Mouse (Mus musculus) v-Abl transformed pro-B cells (cell line): ENCODE measurements around the gene Srm.

Experiments
- in situ Hi-C, 2 experiments: fragments of 400-800 bp; cut with MboI; formaldehyde crosslinking; loops; one replicate each; pipeline ENCODE4 v1.15.1; 2025; ENCODE audit not compliant: unreplicated experiment in 2 of 2

Srm gene

DNA sequence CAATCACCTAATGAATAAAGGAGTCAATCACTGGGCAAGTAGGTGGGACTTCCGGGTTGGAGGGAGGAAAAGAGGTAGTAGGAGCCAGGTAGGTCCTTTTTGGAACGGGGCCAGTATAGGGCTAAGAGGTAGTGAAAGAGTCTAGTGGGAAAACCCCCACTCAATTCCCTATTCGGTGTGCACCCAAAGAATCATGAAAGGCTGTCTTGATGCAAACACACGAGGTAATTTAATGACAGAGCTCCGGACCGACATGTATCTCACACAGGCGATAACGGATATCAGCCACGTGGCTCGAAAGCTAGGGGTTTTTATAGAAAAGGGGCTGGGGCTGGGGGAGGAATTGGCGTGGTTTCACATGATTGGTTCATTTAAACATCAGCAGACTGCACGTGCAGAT lies 7.5 kb downstream of the Srm start:
- in situ Hi-C loops = no loop called here

DNA sequence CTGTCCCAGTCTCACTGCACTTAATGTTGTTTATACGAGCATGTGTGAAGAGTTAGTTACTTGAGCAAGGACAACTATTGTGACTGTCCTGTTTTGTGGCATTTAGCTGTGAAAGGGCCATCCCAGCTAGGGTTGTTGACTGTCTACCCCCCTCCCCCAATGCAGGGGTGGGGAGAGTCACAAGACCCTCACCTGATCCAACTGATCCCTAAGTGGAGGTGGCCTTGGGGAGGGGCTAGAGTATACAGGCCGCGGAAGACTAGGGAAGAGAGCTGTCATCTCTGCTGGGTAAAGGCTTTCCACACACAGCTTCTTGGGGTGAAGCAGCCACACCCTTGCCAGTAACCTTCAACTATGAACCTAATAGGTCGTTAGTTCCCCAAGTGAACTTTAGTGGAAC lies 9.0 kb downstream of the Srm start:
- in situ Hi-C loops = loop anchor here (5.0 to 25.0 kb wide), 4 partner anchors 46 to 646 kb away; partner anchors contain the start of gene Exosc10 (in 1 of the 2)

DNA sequence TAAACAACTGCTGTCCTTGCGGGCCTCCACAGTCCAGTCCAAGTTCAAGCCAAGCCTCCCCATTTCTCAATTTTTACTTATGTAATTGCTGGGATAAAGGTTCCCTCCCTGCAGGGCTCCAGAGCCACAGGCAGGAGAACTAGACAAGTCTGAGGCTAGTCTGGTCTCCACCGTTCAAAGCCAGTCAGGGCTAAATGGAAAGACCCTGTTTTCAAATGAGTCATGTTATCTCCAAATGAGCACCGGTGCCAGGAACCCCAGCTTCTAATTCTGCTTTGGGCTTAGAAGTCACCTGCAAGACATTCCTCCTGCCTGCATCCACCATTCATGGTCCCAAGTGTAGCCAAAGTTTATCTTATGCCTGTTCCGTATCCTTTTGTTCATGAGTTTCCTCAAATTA lies 10.6 kb downstream of the Srm start:
- in situ Hi-C loops = loop anchor here (5.0 to 25.0 kb wide), 4 partner anchors 47 to 647 kb away; partner anchors contain the start of gene Exosc10 (in 1 of the 2)

DNA sequence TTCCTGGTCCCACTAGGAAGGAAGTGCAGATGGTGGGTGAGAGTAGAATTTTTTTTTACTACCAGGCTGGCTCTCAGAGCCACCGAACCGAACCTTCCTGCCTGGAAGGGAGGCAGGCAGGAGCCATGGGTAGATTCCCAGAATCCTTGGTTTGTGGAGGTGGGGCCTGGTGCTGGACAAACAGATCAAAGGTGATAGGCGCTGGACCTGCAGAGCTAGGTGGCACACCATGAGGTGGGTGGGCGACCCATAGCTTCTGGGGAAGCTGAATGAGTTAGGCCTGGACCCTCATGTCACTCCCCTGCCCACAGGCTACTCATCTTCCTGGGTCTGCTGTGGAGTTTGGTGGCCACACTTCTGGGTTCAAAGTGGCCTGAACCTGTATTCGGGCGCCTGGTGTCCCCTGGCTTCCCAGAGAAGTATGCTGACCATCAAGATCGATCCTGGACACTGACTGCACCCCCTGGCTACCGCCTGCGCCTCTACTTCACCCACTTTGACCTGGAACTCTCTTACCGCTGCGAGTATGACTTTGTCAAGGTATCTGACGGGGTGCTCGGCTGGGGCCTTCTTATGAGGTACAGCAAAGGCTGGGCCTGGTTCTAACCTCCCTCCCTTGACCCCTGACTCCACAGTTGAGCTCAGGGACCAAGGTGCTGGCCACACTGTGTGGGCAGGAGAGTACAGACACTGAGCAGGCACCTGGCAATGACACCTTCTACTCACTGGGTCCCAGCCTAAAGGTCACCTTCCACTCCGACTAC lies 11.2 kb downstream of the Srm start, which contains the start of gene Masp2:
Gene Masp2, plus strand, starts transcription at position 198 of the 764 bp plus-strand sequence.
- in situ Hi-C loops = loop anchor here (5.0 to 25.0 kb wide), 4 partner anchors 48 to 648 kb away; partner anchors contain the start of gene Exosc10 (in 1 of the 2)

DNA sequence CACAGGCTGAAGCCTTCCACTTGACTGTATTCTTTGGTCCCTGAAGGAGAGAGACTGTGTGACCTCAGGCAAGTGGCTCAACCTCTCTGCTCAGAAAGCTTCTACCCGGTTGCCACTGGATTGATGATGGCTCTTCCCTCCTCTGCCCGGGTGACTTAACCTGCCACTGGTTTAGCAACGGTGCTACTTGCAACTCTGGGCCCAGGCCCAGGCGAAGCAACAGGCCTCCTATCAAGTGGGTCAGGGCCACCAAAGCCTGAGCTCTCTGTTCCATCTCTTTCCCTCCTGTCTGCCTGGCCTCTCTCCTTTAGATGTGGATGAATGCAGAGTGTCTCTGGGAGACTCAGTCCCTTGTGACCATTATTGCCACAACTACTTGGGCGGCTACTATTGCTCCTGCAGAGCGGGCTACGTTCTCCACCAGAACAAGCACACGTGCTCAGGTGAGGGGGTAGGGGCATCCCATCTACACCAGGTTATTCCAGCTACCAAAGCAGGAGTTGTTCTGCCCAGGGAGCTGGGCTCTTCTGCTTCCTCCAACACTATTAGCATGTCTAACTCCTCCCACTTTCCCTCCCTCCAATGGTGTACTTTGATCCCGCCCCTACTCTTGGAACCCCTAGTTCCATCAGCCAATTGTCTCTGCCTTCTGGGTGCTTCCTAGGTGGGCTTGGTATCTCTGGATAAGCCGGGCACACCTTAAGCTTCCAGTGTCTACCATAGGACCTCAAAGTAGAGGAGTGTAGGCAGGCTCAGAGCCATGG lies 12.3 kb downstream of the Srm start:
- in situ Hi-C loops = loop anchor here (5.0 to 25.0 kb wide), 4 partner anchors 49 to 649 kb away; partner anchors contain the start of gene Exosc10 (in 1 of the 2)

DNA sequence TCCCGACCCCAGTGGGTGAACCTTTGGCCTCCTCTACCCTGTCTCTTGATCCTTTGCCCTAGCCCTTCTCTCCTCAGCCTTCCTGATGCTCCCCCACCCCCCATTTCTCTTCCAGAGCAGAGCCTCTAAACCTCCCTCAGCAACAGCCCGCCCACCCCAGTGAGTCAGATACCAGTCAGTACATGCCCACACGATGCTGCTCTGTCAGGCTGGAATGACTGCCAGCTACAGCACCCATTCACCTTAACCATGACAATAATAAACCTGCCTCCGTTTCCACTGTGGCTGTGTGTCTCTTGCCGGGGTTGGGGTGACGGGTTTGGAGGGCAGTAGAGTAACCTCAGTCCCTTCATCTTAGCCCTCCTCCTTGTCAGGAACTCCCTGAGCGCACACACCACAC lies 12.8 kb downstream of the Srm start:
- in situ Hi-C loops = loop anchor here (5.0 to 25.0 kb wide), 4 partner anchors 49 to 649 kb away; partner anchors contain the start of gene Exosc10 (in 1 of the 2)

DNA sequence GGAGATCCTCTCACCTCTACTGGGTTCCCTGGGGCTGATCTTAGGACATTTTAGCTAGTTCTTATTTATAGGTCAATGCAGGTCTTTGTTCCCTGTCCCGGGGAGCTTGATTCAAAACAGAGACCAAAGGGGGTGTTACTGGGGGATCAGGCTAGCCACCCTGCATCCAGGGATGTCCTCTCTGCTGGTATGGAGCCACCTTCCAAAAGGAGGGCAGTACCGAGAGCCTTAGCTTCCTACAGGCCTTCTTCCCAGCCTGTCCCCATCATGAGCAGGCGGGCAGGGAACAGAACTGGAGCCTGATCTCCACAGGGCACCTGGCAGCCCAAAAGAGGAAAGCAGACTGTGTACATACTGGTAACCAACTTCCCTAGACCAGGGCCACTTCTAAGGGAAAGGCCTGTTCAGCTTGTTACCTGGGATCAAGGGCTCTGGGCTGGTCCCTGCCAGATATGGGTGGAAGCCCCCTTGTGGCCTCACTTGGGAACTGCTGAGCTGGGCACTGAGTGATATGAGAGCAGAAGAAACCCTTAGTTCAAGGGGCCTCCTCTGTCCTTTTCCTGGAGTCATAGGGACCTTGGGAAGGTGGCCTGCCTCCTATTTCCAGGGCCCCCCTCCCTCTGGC lies 13.3 kb downstream of the Srm start:
- in situ Hi-C loops = loop anchor here (5.0 to 25.0 kb wide), 7 partner anchors 32 to 650 kb away; partner anchors contain the start of gene Exosc10 (in 1 of the 2)

DNA sequence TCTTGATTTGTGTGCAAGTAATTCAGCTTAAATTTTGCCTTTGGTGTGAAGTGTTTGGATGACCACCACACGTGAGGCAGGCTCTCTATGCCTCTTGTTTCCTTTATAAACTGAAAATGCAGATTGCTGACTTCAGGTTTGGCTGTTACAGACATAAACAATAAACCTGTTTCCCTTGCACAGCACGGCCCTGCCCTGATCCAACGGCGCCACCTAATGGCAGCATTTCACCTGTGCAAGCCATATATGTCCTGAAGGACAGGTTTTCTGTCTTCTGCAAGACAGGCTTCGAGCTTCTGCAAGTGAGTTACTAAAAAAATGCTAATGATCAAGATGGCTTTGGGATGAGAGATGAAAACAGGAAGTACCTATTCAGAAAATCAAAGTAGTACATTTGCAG lies 16.5 kb downstream of the Srm start:
- in situ Hi-C loops = loop anchor here (5.0 to 25.0 kb wide), 6 partner anchors 35 to 653 kb away; partner anchors contain the start of gene Exosc10 (in 1 of the 2)

DNA sequence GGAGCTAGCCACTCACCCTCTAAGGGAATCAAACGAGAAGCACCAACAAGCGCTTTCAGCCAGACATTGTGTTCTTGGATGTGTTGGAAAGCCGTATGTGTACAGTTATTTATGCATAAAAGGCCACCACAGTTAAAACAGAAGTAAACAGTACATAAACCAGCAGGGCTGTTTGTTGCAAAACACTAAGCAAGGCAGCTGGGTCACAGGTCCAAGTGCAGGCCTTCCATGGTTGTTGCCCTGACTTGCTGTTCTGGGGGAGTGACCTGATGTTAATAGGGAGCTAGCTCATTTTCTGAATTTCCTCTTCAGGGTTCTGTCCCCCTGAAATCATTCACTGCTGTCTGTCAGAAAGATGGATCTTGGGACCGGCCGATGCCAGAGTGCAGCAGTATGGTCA lies 18.5 kb downstream of the Srm start:
- in situ Hi-C loops = loop anchor here (5.0 to 25.0 kb wide), 7 partner anchors 38 to 655 kb away; partner anchors contain the start of gene Exosc10 (in 1 of the 2)

DNA sequence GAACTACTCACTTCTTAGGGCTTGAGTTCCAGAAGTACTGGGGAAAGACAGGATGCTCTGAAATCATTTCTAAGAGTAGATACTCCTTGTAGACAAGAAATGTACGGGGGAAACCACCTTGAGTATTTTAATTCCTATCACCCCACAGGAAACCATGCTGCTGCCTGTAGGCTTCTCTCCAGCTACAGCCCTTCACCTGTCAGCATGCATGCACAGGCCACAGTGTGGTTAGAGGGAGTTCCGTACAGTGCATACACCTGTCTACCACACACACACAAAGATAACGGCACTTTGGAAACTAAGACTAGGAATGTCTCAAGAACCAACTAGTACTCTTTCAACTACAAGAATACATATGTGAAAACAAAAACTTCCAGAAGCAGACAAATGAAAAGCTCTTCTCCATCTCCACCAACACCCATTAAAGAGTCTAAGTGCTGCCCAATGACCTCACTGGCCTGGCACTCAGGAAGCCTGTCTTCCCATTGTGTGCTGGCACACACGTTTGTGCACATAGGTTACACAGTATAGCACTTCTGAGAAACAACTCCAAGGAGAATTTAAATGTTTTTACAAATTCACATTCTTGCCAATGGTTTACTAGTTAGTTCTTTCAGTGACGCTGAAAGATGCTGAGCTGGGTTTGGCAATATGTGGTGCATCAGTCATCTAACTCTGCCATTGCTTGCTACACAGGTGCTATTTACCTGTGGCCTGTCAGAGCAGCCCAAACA lies 19.5 kb downstream of the Srm start:
- in situ Hi-C loops = loop anchor here (10.0 to 25.0 kb wide), 2 partner anchors 123 to 126 kb away; no protein-coding TSS in a partner anchor

DNA sequence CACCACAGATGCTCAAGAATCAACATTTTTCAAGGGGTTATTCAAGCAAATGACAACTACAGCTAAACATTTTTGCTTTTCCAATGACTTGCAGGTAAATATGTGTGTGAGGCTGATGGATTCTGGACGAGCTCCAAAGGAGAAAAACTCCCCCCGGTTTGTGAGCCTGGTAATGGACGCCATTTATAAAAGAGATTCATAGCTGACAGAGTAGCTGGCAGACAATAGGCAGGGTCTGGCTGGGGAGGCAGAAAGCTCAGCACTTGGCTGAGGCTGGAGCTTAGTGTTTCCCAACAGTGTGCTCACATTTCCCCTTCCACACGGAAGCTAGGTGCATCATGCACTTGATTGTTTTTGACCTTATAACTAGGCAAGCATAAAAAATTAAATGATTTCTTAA lies 21.3 kb downstream of the Srm start:
- in situ Hi-C loops = loop anchor here (10.0 to 25.0 kb wide), 2 partner anchors 125 to 128 kb away; no protein-coding TSS in a partner anchor

DNA sequence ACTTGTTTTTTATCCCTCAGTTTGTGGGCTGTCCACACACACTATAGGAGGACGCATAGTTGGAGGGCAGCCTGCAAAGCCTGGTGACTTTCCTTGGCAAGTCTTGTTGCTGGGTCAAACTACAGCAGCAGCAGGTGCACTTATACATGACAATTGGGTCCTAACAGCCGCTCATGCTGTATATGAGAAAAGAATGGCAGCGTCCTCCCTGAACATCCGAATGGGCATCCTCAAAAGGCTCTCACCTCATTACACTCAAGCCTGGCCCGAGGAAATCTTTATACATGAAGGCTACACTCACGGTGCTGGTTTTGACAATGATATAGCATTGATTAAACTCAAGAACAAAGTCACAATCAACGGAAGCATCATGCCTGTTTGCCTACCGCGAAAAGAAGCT lies 22.4 kb downstream of the Srm start:
- in situ Hi-C loops = loop anchor here (10.0 to 25.0 kb wide), 2 partner anchors 126 to 129 kb away; no protein-coding TSS in a partner anchor

DNA sequence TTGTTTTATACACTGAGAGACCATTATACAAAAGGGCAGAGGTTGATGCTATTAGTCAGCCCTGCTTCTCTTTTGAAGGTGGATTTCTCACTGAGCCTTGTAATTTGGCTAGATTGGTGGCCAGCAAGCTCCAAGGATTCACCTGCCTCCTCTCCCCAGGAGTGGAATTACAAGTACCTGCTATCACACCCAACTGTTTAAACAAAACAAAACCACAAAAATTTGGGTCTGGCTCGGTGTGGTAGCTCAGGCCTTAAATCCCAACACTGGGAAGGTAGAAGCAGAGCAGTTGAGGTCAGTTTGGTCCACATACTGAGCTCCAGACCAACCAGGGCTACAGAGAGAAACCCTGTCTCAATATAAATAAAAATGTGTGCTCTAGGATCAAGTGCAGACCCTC lies 28.5 kb downstream of the Srm start:
- in situ Hi-C loops = loop anchor here (5.0 to 25.0 kb wide), 3 partner anchors 73 to 135 kb away; no protein-coding TSS in a partner anchor

DNA sequence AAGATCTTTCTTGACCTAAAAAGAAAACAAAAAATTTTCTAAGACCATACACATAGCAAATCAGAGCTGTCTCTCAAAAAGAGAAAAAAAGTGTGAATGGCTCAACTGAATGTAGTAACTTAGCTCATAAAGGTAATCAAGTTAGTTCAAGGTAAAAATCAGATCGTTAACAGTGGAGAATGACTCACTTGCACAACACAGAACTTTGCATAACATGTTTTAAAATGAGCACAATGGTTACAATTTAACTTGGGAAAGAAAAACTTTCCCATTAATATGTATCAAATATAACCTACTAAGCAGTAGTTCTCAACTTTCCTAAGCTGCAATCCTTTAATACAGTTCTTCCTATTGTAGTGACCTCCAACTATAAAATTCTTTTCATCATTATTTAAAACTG lies 29.4 kb downstream of the Srm start:
- in situ Hi-C loops = loop anchor here in 1 of 2 experiments (5.0 to 25.0 kb wide), 2 partner anchors 73 to 133 kb away; no protein-coding TSS in a partner anchor

DNA sequence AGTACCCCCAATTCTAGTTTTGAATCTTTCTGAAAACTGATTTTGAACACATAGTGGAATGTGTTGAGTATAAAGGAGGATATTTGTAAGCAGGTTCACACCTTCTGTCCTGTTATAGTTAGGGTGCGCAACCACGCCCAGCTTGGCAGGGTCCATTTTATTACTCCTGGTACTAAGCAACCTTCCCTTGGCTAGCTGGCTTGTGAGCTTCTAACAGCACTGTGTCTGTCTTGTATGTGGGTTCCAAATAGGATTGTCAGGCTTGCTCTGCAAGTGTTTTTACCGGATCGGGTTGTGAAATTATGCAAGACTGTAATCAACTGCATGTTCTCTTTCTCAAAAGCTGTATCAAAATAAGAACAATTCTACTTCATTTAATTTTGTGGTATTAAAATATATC lies 31.2 kb downstream of the Srm start:
- in situ Hi-C loops = loop anchor here in 1 of 2 experiments (5.0 to 25.0 kb wide), 2 partner anchors 75 to 135 kb away; no protein-coding TSS in a partner anchor

DNA sequence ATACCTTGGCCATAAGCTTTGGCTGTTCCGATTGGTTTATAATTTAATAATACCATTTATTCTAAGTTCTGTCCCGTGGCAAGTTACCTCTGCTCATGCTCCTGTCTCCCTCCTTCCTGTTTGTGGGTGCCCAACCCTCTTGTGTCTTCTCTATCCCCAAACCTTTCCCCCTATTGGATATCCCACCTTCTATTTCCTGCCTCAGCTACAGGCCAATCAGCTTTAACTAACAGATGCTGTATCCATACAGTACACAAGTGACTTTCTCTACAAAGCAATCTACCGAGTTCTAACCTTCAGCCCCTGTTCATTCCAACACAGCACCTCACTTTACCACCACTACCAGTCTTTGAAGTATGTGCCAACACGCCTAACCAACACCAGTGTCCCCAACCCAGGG lies 32.3 kb downstream of the Srm start:
- in situ Hi-C loops = loop anchor here in 1 of 2 experiments (5.0 to 25.0 kb wide), 2 partner anchors 76 to 136 kb away; no protein-coding TSS in a partner anchor

DNA sequence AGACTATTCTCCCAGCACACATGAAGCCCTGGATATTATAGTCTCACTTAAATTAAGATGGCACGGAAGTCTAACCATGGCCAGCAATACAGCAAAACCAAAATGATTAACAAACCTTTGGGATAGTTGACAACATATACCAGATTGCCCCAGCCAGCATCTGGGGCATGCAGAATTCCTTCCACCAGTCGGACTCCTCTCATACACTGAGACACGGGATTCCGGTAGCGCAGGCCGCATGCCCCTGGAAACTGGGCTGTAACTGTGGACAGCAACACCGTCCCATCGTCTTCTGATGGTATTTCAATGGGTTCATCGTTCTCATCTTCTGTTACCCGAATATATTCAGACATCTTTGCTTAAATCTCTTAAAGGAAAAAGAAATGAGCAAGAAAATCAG lies 33.7 kb downstream of the Srm start:
- in situ Hi-C loops = no loop called here

DNA sequence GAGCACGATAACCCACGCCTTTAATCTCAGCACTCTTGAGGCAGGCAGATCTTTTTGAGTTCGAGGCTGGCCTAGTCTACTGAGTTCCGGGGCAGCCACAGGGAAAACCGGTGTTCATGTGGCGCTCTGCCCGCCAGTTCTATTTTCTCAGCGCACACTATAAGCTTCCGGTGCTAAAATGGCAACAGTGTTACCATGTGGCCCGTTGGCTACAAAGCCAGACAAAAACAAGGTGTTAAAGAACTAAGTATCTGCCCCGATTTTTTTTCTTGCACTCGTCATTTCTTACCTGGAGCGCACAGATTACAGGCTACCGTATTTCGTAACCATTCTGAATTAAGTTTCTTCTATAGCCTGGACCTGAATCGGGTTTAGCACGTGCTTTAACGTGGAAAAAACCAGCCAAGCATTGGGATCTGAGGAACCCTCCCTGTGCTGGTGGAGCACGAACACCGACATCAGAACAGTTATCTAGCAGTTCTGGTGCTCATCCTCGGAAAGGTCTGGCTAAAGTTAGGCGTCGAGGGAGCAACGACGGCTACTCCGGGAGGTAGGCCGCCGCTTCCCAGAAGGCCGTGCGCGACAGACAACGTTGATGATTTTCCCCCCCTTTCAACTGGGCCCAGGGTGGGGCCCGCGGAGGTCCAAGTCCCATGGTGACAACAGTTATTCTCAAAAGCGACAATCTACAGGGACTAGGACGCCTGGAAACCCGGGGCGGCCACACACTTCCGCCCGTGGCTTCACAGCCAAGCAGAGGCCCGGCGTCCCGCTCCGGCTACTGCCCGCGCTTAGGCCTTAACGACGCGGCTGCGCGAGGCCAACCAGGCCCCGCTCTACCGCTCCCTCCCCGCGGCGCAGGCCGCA lies 34.7 kb downstream of the Srm start:
- in situ Hi-C loops = no loop called here
